Mouse (Mus musculus): ENCODE results near the gene Garnl3. TPM values are rescaled to one million over a fixed set of nuclear protein-coding genes. Genes with fewer than 3 reads are reported as not detected.
A peak's percentile ranks its signal among the peaks of the same experiment; 100 is the strongest.

Garnl3 gene
- total and polyA plus RNA-seq, 2 experiments from 2014 or later, result 56.1 to 96.9 TPM

DNA sequence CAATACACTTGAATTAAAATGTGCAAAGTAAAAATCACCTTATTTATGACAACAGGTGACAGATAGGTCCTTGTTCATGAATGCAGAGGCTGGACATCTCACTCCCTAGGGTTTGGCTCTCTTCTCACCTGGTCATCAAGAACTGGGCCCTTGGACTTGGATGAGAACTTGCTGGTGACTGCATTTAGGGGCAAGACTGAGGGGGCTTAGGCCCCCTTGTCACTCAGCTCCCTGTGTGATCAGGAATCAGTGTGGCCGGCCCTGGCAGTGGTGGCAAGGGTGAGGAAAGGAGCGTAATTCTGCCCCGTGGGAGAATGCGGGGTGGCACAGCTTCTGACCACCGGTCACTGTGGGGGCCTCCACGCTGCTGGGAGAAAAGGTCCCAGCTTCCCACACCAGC is 4.9 kb upstream of the Garnl3 start:
- H3K4me2 ChIP-seq (ENCODE audit: low read depth, low read length), result no peak overlapping the region
- no peaks in the 10 kb centered on the region for H3K27me3 ChIP-seq (ENCODE audit: insufficient read depth, low read length)
- no peak overlapping the region for H3K4me3 ChIP-seq (ENCODE audit: low read length)
- H3K9ac ChIP-seq (replicated peaks; ENCODE audit: low read length), result no peak overlapping the region
- no peak for ATAC-seq
- DNase-seq (ENCODE audit: low spot score), result no peak
- peaks cover 18% of the 10 kb centered on the region; the same call in 1 of the 2 replicates for H3K36me3 ChIP-seq (ENCODE audit: insufficient read depth, low read length)
- H3K27ac ChIP-seq, result no peak overlapping the region
- H3K4me1 ChIP-seq (ENCODE audit: insufficient read depth, low read length), result no peaks in the 10 kb centered on the region
- 87% methylated on average over 6 of the region's 6 CpGs for WGBS
- no peaks in the 10 kb centered on the region for H3K9me3 ChIP-seq (ENCODE audit: low read length)
- no peak for TF ChIP-seq CTCF (IDR thresholded peaks at IDR 0.05; ENCODE audit: low read depth)

- Histone ChIP-seq H3K9ac (replicated peaks; ENCODE audit: low read length) (no peak overlapping the region), H3K4me1 (ENCODE audit: insufficient read depth, low read length) (peaks cover 2% of the 10 kb centered on the region), H3K27me3 (ENCODE audit: insufficient read depth, low read length) (no peaks in the 10 kb centered on the region), H3K4me3 (ENCODE audit: low read length) (no peak overlapping the region), H3K9me3 (ENCODE audit: low read length) (no peaks in the 10 kb centered on the region), H3K27ac (no peak overlapping the region), H3K4me2 (ENCODE audit: low read depth, low read length) (no peak overlapping the region), H3K36me3 (ENCODE audit: insufficient read depth, low read length) (peaks cover 15% of the 10 kb centered on the region; the same call in 1 of the 2 replicates)
- ATAC-seq, result no peak
- TF ChIP-seq CTCF (IDR thresholded peaks at IDR 0.05; ENCODE audit: low read depth), result no peak
- DNase-seq (ENCODE audit: low spot score), result no peak
- WGBS, result 79% methylated on average over 7 of the region's 7 CpGs
These were observed 3.5 kb upstream of the Garnl3 start for GRCm38 (mm10) chr2:33134766-33135490.

DNA sequence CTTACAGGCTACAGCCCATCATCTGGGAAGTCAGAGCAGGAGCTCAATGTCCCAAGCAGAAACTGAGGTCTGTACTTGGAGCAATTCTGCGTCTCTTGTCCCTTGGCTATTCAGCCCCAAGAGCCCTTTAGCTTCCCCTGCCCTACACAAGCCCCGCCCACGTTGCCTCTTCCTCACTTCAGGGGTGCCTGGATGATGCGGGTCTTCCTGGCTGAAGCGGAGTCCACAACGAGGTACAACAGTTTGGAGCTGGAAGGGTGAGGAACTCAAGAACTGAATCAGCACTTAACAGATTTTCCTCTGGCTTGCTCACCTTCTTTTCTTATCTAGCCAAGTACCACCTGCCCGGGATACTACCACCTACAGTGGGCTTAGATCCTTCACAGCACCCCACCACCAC is 852 bp upstream of the Garnl3 start:
- H3K27me3 ChIP-seq (ENCODE audit: insufficient read depth, low read length), result no peaks in the 10 kb centered on the region
- ATAC-seq (no peak), DNase-seq (ENCODE audit: low spot score) (no peak)
- peaks cover 13% of the 10 kb centered on the region; the same call in 1 of the 2 replicates for H3K36me3 ChIP-seq (ENCODE audit: insufficient read depth, low read length)
- no peak overlapping the region for H3K27ac ChIP-seq
- 3% methylated on average over 7 of the region's 7 CpGs for WGBS
- peaks cover 10% of the 10 kb centered on the region for H3K4me1 ChIP-seq (ENCODE audit: insufficient read depth, low read length)
- H3K4me2 ChIP-seq (ENCODE audit: low read depth, low read length), result no peak overlapping the region
- H3K4me3 ChIP-seq (ENCODE audit: low read length), result no peak overlapping the region
- H3K9ac ChIP-seq (replicated peaks; ENCODE audit: low read length), result no peak overlapping the region
- no peaks in the 10 kb centered on the region for H3K9me3 ChIP-seq (ENCODE audit: low read length)
- TF ChIP-seq CTCF (IDR thresholded peaks at IDR 0.05; ENCODE audit: low read depth), result no peak

DNA sequence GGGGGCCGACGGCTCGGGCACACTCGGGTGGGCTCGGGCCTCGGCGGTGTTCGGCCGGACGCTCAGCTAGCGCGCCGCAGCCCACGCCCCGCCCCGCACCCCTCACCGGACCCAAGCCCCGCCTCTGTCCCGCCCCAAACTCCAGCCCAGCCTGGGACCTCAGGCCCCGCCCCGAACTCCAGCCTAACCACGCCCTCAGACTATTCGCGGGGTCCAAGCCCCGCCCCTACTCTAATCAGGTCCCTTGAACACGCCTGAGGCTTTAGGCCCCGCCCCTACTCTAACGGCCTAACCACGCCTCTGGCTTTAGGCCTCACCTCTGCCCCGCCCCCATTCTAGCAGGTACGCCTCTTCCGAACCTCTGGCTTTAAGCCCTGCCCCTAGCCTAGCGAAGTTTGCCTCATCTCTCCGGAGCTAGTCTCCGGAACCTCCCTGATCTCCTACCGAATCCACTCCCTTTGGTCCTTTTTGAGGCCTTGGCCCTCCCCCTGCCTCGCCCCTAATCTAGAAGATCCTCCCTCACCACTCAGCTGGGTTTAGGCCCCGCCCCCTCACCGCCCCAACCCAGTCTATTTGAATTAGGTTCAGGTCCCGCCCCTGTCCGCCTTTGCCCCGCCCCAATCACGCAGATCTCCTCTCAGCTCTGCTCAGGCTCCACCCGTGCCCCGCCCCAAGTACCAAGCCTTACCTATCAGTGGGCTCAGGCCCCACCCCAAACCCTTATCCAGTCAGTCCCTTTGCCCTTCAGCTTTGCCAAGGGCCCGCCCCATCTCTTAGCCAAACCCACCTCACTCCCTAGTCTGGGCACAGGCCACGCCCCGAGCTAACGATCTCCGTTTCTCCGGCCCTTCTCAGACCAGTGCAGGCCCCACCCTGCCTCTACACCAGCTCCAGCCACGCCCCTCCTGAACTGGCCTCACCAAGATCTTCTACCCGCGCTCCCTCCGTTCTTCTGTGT is 649 bp downstream of the Garnl3 start:
- peak overlapping the region; percentile 77 for H3K9ac ChIP-seq (replicated peaks; ENCODE audit: low read length)
- WGBS, result under 1% methylated on average over 55 of the region's 55 CpGs
- ATAC-seq (peak; percentile 90), DNase-seq (ENCODE audit: low spot score) (peak; percentile 95)
- H3K4me3 ChIP-seq (ENCODE audit: low read length), result peak overlapping the region; percentile 78
- H3K4me2 ChIP-seq (ENCODE audit: low read depth, low read length), result peak overlapping the region; percentile 98
- H3K27ac ChIP-seq, result peak overlapping the region; percentile 52
- no peaks in the 10 kb centered on the region for H3K9me3 ChIP-seq (ENCODE audit: low read length)
- H3K27me3 ChIP-seq (ENCODE audit: insufficient read depth, low read length), result no peaks in the 10 kb centered on the region
- no peak for TF ChIP-seq CTCF (IDR thresholded peaks at IDR 0.05; ENCODE audit: low read depth)
- 0 out of 2 replicates have a peak, but pooled peaks cover 4% of the 10 kb centered on the region for H3K36me3 ChIP-seq (ENCODE audit: insufficient read depth, low read length)
- H3K4me1 ChIP-seq (ENCODE audit: insufficient read depth, low read length), result peaks cover 10% of the 10 kb centered on the region

- Histone ChIP-seq H3K4me1 (ENCODE audit: insufficient read depth, low read length) (peaks cover 10% of the 10 kb centered on the region), H3K27me3 (ENCODE audit: insufficient read depth, low read length) (no peaks in the 10 kb centered on the region), H3K36me3 (ENCODE audit: insufficient read depth, low read length) (no peaks in the 10 kb centered on the region), H3K27ac (peak overlapping the region; percentile 49), H3K4me3 (ENCODE audit: low read length) (peak overlapping the region; percentile 78), H3K9me3 (ENCODE audit: low read length) (no peaks in the 10 kb centered on the region), H3K9ac (replicated peaks; ENCODE audit: low read length) (peak overlapping the region; percentile 77), H3K4me2 (ENCODE audit: low read depth, low read length) (peak overlapping the region; percentile 98)
- ATAC-seq, result no peak; the same call in 1 of the 2 replicates
- no peak for DNase-seq (ENCODE audit: low spot score)
- under 1% methylated on average over 33 of the region's 33 CpGs for WGBS
- peak; percentile 41 for TF ChIP-seq CTCF (IDR thresholded peaks at IDR 0.05; ENCODE audit: low read depth)
These were observed 1.3 kb downstream of the Garnl3 start for GRCm38 (mm10) chr2:33130141-33130525.

DNA sequence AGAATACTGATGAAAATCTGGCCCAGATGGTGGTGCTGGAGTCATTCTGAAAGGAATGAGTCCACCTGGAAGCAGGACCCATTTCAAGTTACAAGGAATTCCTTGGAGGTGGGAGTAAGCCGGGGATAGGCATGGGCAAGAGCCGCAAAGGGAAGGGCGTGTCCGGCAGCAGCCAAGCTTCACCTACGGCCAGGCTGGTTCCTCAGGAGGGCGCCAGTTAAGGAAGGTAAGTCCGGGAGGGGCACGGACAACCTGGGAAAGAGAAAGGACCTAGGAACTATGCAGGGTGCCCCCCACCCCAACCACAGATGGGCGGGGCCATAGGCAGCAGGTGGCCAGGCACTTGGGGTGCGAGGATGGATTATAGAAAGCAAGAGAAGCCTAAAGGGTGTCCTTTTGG is 1.8 kb downstream of the Garnl3 start:
- peak overlapping the region; percentile 78 for H3K4me3 ChIP-seq (ENCODE audit: low read length)
- no peak for TF ChIP-seq CTCF (IDR thresholded peaks at IDR 0.05; ENCODE audit: low read depth)
- no peaks in the 10 kb centered on the region for H3K27me3 ChIP-seq (ENCODE audit: insufficient read depth, low read length)
- no peaks in the 10 kb centered on the region for H3K9me3 ChIP-seq (ENCODE audit: low read length)
- ATAC-seq (no peak), DNase-seq (ENCODE audit: low spot score) (peak; percentile 28)
- 5% methylated on average over 10 of the region's 10 CpGs for WGBS
- H3K4me2 ChIP-seq (ENCODE audit: low read depth, low read length), result peak overlapping the region; percentile 98
- H3K36me3 ChIP-seq (ENCODE audit: insufficient read depth, low read length), result no peaks in the 10 kb centered on the region
- H3K27ac ChIP-seq, result peak overlapping the region; percentile 49; the same call in 1 of the 2 replicates
- H3K4me1 ChIP-seq (ENCODE audit: insufficient read depth, low read length), result peaks cover 10% of the 10 kb centered on the region
- H3K9ac ChIP-seq (replicated peaks; ENCODE audit: low read length), result peak overlapping the region; percentile 77
